Mouse (Mus musculus) C2C12 (cell line): ENCODE data around the gene Phkg2.

Experiments
- CEBPB ChIP-seq: IDR thresholded peaks from one replicate; pipeline ENCODE4 v1.6.1; 2011; ENCODE audit warnings: low read depth, mild to moderate bottlenecking, control low read depth, moderate library complexity
- CTCF ChIP-seq: IDR thresholded peaks from one replicate; pipeline ENCODE4 v1.5.1; 2011; ENCODE audit not compliant: control insufficient read depth, insufficient read depth, insufficient read length
- FOSL1 ChIP-seq: IDR thresholded peaks from one replicate; pipeline ENCODE4 v1.8.0; 2011; ENCODE audit warnings: mild to moderate bottlenecking, low read length; ENCODE audit not compliant: poor library complexity, insufficient read depth, severe bottlenecking
- MYOD1 ChIP-seq: IDR thresholded peaks from one replicate; pipeline ENCODE4 v1.6.1; 2011; ENCODE audit warnings: low read depth; ENCODE audit not compliant: control insufficient read depth, insufficient read length
- MYOG ChIP-seq: IDR thresholded peaks from one replicate; pipeline ENCODE4 v1.6.1; 2011; ENCODE audit not compliant: control insufficient read depth, insufficient read length; ENCODE audit errors: extremely low read depth
- USF1 ChIP-seq: IDR thresholded peaks from one replicate; pipeline ENCODE4 v1.6.1; 2011; ENCODE audit warnings: low read depth, mild to moderate bottlenecking, control low read depth, moderate library complexity

DNA sequence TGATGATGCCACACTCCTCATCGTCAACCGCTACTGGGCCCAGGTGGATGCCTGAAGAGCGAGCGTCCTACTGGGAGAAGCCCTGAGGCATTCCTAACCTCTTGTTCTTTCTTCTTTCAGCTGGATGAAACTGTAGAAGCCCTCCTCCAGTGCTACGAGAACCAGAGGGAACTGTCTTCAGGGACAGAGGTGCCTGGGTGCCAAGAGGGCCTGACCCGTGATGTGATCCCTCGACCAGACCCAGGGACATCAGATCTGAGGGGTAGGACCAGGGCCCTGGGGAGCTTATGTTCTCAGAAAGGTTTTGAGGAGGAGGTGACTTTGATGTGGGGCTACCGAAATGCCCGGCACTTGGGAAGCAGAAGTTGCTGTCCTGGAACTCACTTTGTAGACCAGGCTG lies 16.5 kb downstream of the Phkg2 start:
- no peak for TF ChIP-seq CTCF
- TF ChIP-seq CEBPB, result no peak
- TF ChIP-seq MYOG, result no peak
- TF ChIP-seq FOSL1, result no peak
- no peak for TF ChIP-seq USF1
- TF ChIP-seq MYOD1, result no peak
